Mouse (Mus musculus) midbrain, embryonic 15.5 days (tissue): Measurements from ENCODE around the gene Gfra4. TPM values are rescaled to one million over a fixed set of nuclear protein-coding genes. Genes with fewer than 3 reads are reported as not detected.

Experiments
- ATAC-seq: fragments of 200-750 bp; cut with Nextera tagmentation; replicated peaks from 2 replicates; pipeline ENCODE4 v1.8.0; 2017; ENCODE audit warnings: moderate TSS enrichment
- H3K27ac ChIP-seq: fragments of 300-500 bp; sonication (generic); 2 replicates; pipeline ENCODE4 v1.5.1; 2015; ENCODE audit warnings: mild to moderate bottlenecking, inconsistent platforms
- H3K27me3 ChIP-seq: fragments of 300-500 bp; sonication (generic); replicated peaks from 2 replicates; pipeline ENCODE4 v1.6.1; 2015; ENCODE audit warnings: inconsistent platforms
- H3K36me3 ChIP-seq: fragments of 300-500 bp; sonication (generic); replicated peaks from 2 replicates; pipeline ENCODE4 v1.6.1; 2015; ENCODE audit warnings: inconsistent platforms
- H3K4me1 ChIP-seq: fragments of 300-500 bp; sonication (generic); 2 replicates; pipeline ENCODE4 v1.6.1; 2015; ENCODE audit warnings: inconsistent platforms
- H3K4me2 ChIP-seq: fragments of 300-500 bp; sonication (generic); 2 replicates; pipeline ENCODE4 v1.6.1; 2015; ENCODE audit warnings: inconsistent platforms, mild to moderate bottlenecking, moderate library complexity
- H3K4me3 ChIP-seq: fragments of 300-500 bp; sonication (generic); 2 replicates; pipeline ENCODE4 v1.5.1; 2015; ENCODE audit warnings: mild to moderate bottlenecking, inconsistent platforms
- H3K9ac ChIP-seq: fragments of 300-500 bp; sonication (generic); 2 replicates; pipeline ENCODE4 v1.6.1; 2015; ENCODE audit warnings: mild to moderate bottlenecking, inconsistent platforms
- H3K9me3 ChIP-seq: fragments of 300-500 bp; sonication (generic); 2 replicates; pipeline ENCODE4 v1.6.1; 2016; ENCODE audit warnings: inconsistent platforms
- WGBS: fragments of 180-500 bp; shearing (Covaris S2); methylation state at CpG from one replicate; pipeline ENCODE4 v1.1.7; 2015; ENCODE audit warnings: mixed read lengths; 5-methylcytosine and 5-hydroxymethylcytosine counted together
- microRNA-seq: library from miRNA; unstranded; fragments of <30 nt; microRNA quantifications from one replicate; pipeline ENCODE4, GENCODE M21; 2016
- polyA plus RNA-seq: library from polyadenylated mRNA; unstranded; fragments of >200 nt; fragmentation: Nextera tagmentation; extraction: Ambion mirVana; gene quantifications from 2 replicates; pipeline ENCODE4 v1.2.1, GENCODE M21; 2015

The Gfra4 gene
- polyA plus RNA-seq, 1 experiment from 2014 or later: 43.1 TPM

DNA sequence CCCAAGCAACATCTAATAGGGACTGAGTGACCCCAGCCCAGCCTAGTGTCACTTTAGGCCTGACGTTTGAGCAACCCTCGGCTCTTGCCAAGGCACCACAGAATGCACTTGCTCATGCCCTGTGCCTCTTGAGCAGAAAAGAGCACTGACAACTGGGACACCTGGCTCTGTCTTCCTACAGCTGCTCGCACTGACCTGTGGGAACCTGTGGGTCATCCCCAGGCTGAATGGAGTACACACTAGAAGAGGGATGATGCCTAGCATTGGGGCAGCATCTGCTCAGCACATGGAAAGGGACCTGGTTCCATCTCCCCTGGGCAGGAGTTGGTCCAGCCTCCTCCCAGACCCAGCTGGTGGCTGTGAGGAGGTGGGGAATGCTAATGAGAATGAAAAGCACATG is 15.9 kb downstream of the Gfra4 start:
- Histone ChIP-seq H3K4me3 (no peak overlapping the region), H3K9me3 (no peaks in the 10 kb centered on the region), H3K27me3 (no peaks in the 10 kb centered on the region), H3K27ac (no peak overlapping the region), H3K4me1 (no peaks in the 10 kb centered on the region), H3K4me2 (no peak overlapping the region), H3K36me3 (peaks cover 39% of the 10 kb centered on the region), H3K9ac (no peak overlapping the region)
- no peak for ATAC-seq
- 87% methylated on average over 3 of the region's 3 CpGs for WGBS

DNA sequence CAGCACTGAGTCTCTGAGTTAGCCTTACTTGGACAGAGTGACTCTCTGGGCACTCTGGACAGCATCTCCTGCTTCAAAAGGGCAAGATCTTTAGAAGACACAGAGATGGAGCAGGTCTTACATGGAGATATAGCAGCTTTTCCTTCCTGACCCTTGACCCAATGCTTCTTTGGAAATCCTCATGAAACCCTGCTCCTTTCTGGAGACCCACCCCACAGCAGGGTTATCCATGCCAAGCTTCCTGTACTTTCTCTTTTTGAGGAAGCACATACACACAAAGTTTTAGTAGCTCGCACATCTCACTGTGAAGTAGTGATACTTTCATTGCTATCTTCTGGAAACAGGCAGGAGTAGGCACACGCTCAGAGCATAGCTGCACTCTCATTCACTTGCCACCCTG is 17.7 kb downstream of the Gfra4 start:
- Histone ChIP-seq H3K9me3 (no peaks in the 10 kb centered on the region), H3K4me2 (no peak overlapping the region), H3K27me3 (no peaks in the 10 kb centered on the region), H3K9ac (no peak overlapping the region), H3K4me1 (no peaks in the 10 kb centered on the region), H3K36me3 (peaks cover 43% of the 10 kb centered on the region), H3K27ac (no peak overlapping the region), H3K4me3 (no peak overlapping the region)
- WGBS: 100% methylated on average over 2 of the region's 2 CpGs
- no peak for ATAC-seq

GRCm38 (mm10) chr2:131010566-131010965 is 32.3 kb downstream of the Gfra4 start:
- Histone ChIP-seq H3K36me3 (peaks cover 21% of the 10 kb centered on the region), H3K9ac (no peak overlapping the region)
- 88% methylated on average over 1 of the region's 1 CpGs for WGBS

DNA sequence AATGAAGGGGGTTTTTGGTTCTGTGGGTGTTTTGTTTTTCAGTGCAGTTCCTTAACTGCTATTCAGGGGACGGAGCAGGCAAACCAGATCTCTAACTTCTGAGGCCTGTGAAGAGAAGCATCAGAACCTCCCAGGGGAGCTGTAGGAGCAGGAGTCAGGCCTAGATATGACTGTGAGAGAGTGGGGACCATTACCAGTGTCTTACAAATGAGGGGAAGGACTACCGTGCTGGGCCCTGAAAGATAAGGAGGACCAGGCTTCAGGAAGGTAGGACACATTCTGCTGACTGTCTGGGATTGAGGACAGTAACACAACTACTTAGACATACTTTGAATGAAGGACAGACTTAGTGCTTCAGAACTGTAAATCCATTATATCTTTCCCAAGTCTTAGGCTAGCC is 33.8 kb downstream of the Gfra4 start:
- Histone ChIP-seq H3K27me3 (no peaks in the 10 kb centered on the region), H3K27ac (no peak overlapping the region), H3K9me3 (no peaks in the 10 kb centered on the region), H3K36me3 (peaks cover 15% of the 10 kb centered on the region), H3K4me3 (no peak overlapping the region), H3K9ac (no peak overlapping the region), H3K4me1 (no peaks in the 10 kb centered on the region), H3K4me2 (no peak overlapping the region)
- ATAC-seq: no peak
- 95% methylated on average over 2 of the region's 2 CpGs for WGBS

More at GRCm38 (mm10) chr2:131010566-131010965, 32.3 kb downstream of the Gfra4 start:
- Histone ChIP-seq H3K4me2 (no peak overlapping the region), H3K9me3 (no peaks in the 10 kb centered on the region), H3K27ac (no peak overlapping the region), H3K4me3 (no peak overlapping the region), H3K27me3 (no peaks in the 10 kb centered on the region), H3K4me1 (no peaks in the 10 kb centered on the region)
- no peak for ATAC-seq

DNA sequence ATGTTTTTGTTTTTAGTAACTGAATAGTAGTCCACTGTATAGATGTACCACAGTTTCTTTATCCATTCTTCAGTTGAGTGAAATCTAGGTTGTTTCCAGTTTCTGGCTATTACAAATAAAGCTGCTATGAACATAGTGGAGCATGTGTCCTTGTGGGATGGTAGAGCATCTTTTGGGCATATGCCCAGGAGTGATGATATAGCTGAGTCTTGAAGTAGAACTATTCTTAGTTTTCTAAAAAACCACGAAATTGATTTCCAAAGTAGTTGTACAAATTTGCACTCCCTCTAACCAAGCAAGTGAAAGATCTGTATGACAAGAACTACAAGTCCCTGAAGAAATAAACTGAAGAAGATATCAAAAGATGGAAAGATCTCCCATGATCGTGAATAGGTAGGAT is 50.1 kb downstream of the Gfra4 start:
- Histone ChIP-seq H3K36me3 (peaks cover 9% of the 10 kb centered on the region), H3K4me1 (no peaks in the 10 kb centered on the region), H3K4me2 (no peak overlapping the region), H3K9ac (no peak overlapping the region), H3K9me3 (no peaks in the 10 kb centered on the region), H3K27ac (no peak overlapping the region), H3K4me3 (no peak overlapping the region), H3K27me3 (no peaks in the 10 kb centered on the region)
- WGBS: 95% methylated on average over 2 of the region's 2 CpGs
- ATAC-seq: no peak

Small RNA genes lying within 50 kb of the gene (microRNA-seq; reads per million reads assigned to microRNA genes)
- gene Mir6973b: not detected

Other genes with a start within 250 kb of the Gfra4 start
- 102 and 108 TPM in 2 replicates for gene 4930402H24Rik, start 136.7 kb downstream of the Gfra4 start, polyA plus RNA-seq
- 15.6 TPM in 2 replicates for gene Atrn, start 136.6 kb downstream of the Gfra4 start, polyA plus RNA-seq
- 1.3 and 2.1 TPM in 2 replicates for gene Adam33, start 20.7 kb upstream of the Gfra4 start, polyA plus RNA-seq
- 0.27 and 0.59 TPM in 2 replicates for gene Siglec1, start 43.7 kb upstream of the Gfra4 start, polyA plus RNA-seq
- gene Hspa12b, start 84.2 kb upstream of the Gfra4 start, polyA plus RNA-seq: 4.4 and 4.6 TPM in 2 replicates
- not detected in 2 replicates for gene Gm11037, start 90.4 kb upstream of the Gfra4 start, polyA plus RNA-seq
- 71.2 and 81.5 TPM in 2 replicates for gene 1700037H04Rik, start 117.0 kb upstream of the Gfra4 start, polyA plus RNA-seq
- gene Cenpb, start 137.0 kb upstream of the Gfra4 start, polyA plus RNA-seq: 16.0 and 16.4 TPM in 2 replicates
- gene Cdc25b, start 143.9 kb upstream of the Gfra4 start, polyA plus RNA-seq: 23.9 and 27.0 TPM in 2 replicates
- gene Spef1, start 144.2 kb upstream of the Gfra4 start, polyA plus RNA-seq: 10.6 and 11.3 TPM in 2 replicates
- 36.5 and 37.5 TPM in 2 replicates for gene Ap5s1, start 164.0 kb upstream of the Gfra4 start, polyA plus RNA-seq
- gene Mavs, start 191.0 kb upstream of the Gfra4 start, polyA plus RNA-seq: 5.7 and 7.6 TPM in 2 replicates
- gene Pank2, start 219.4 kb upstream of the Gfra4 start, polyA plus RNA-seq: 24.6 and 24.7 TPM in 2 replicates